Mouse (Mus musculus): ENCODE data around the gene Gm13285. TPM values are rescaled to one million over a fixed set of nuclear protein-coding genes. Genes with fewer than 3 reads are reported as not detected.

Gm13285 gene
- polyA plus RNA-seq, 1 experiment from 2014 or later, result 0.28 TPM

Other genes with a start within 250 kb of the Gm13285 start
- gene Ifna15, start 241.4 kb upstream of the Gm13285 start, polyA plus RNA-seq (2016; fragmentation: Nextera tagmentation; extraction: Ambion mirVana), result not detected in 2 replicates
- not detected in 2 replicates for gene Ifna14, start 227.9 kb upstream of the Gm13285 start, polyA plus RNA-seq (2016; fragmentation: Nextera tagmentation; extraction: Ambion mirVana)
- not detected in 2 replicates for gene Ifna9, start 207.3 kb upstream of the Gm13285 start, polyA plus RNA-seq (2016; fragmentation: Nextera tagmentation; extraction: Ambion mirVana)
- not detected in 2 replicates for gene Ifna12, start 196.3 kb upstream of the Gm13285 start, polyA plus RNA-seq (2016; fragmentation: Nextera tagmentation; extraction: Ambion mirVana)
- not detected in 2 replicates for gene C87499, start 165.3 kb upstream of the Gm13285 start, polyA plus RNA-seq (2016; fragmentation: Nextera tagmentation; extraction: Ambion mirVana)
- 0.24 TPM in 1 of 2 replicates, not detected in the other for gene Ifna13, start 155.2 kb upstream of the Gm13285 start, polyA plus RNA-seq (2016; fragmentation: Nextera tagmentation; extraction: Ambion mirVana)
- gene Ifna16, start 122.7 kb upstream of the Gm13285 start, polyA plus RNA-seq (2016; fragmentation: Nextera tagmentation; extraction: Ambion mirVana), result not detected in 2 replicates
- not detected in 2 replicates for gene Ifna2, start 115.8 kb upstream of the Gm13285 start, polyA plus RNA-seq (2016; fragmentation: Nextera tagmentation; extraction: Ambion mirVana)
- gene Ifnab, start 108.3 kb upstream of the Gm13285 start, polyA plus RNA-seq (2016; fragmentation: Nextera tagmentation; extraction: Ambion mirVana), result not detected in 2 replicates
- gene Gm26566, start 77.9 kb upstream of the Gm13285 start, polyA plus RNA-seq (2016; fragmentation: Nextera tagmentation; extraction: Ambion mirVana), result 1.1 and 1.5 TPM in 2 replicates
- gene Klhl9, start 77.2 kb upstream of the Gm13285 start, polyA plus RNA-seq (2016; fragmentation: Nextera tagmentation; extraction: Ambion mirVana), result 82.7 and 106 TPM in 2 replicates
- gene Gm13271, start 44.8 kb upstream of the Gm13285 start, polyA plus RNA-seq (2016; fragmentation: Nextera tagmentation; extraction: Ambion mirVana), result 0.33 TPM in 1 of 2 replicates, not detected in the other
- 0.40 and 0.54 TPM in 2 replicates for gene Gm13283, start 39.5 kb upstream of the Gm13285 start, polyA plus RNA-seq (2016; fragmentation: Nextera tagmentation; extraction: Ambion mirVana)
- 0.74 and 0.94 TPM in 2 replicates for gene Gm13290, start 25.8 kb upstream of the Gm13285 start, polyA plus RNA-seq (2016; fragmentation: Nextera tagmentation; extraction: Ambion mirVana)
- not detected in 2 replicates for gene Gm13289, start 22.7 kb upstream of the Gm13285 start, polyA plus RNA-seq (2016; fragmentation: Nextera tagmentation; extraction: Ambion mirVana)
- not detected in 2 replicates for gene Gm13272, start 19.8 kb upstream of the Gm13285 start, polyA plus RNA-seq (2016; fragmentation: Nextera tagmentation; extraction: Ambion mirVana)
- 0.16 and 0.39 TPM in 2 replicates for gene Ifnz, start 17.5 kb upstream of the Gm13285 start, polyA plus RNA-seq (2016; fragmentation: Nextera tagmentation; extraction: Ambion mirVana)
- not detected in 2 replicates for gene Gm13276, start 14.0 kb upstream of the Gm13285 start, polyA plus RNA-seq (2016; fragmentation: Nextera tagmentation; extraction: Ambion mirVana)
- not detected in 2 replicates for gene Gm13277, start 11.0 kb upstream of the Gm13285 start, polyA plus RNA-seq (2016; fragmentation: Nextera tagmentation; extraction: Ambion mirVana)
- gene Gm13278, start 8.1 kb upstream of the Gm13285 start, polyA plus RNA-seq (2016; fragmentation: Nextera tagmentation; extraction: Ambion mirVana), result not detected in 2 replicates
- not detected in 2 replicates for gene Gm13275, start 5.2 kb upstream of the Gm13285 start, polyA plus RNA-seq (2016; fragmentation: Nextera tagmentation; extraction: Ambion mirVana)
- not detected in 2 replicates for gene Gm13279, start 2.3 kb upstream of the Gm13285 start, polyA plus RNA-seq (2016; fragmentation: Nextera tagmentation; extraction: Ambion mirVana)
- not detected in 2 replicates for gene Gm13287, start 3.6 kb downstream of the Gm13285 start, polyA plus RNA-seq (2016; fragmentation: Nextera tagmentation; extraction: Ambion mirVana)
- 0.15 TPM in 1 of 2 replicates, not detected in the other for gene Gm13288, start 5.9 kb downstream of the Gm13285 start, polyA plus RNA-seq (2016; fragmentation: Nextera tagmentation; extraction: Ambion mirVana)
- not detected in 2 replicates for gene Ifna7, start 16.6 kb downstream of the Gm13285 start, polyA plus RNA-seq (2016; fragmentation: Nextera tagmentation; extraction: Ambion mirVana)
- not detected in 2 replicates for gene Ifna11, start 20.3 kb downstream of the Gm13285 start, polyA plus RNA-seq (2016; fragmentation: Nextera tagmentation; extraction: Ambion mirVana)
- not detected in 2 replicates for gene Ifna6, start 27.8 kb downstream of the Gm13285 start, polyA plus RNA-seq (2016; fragmentation: Nextera tagmentation; extraction: Ambion mirVana)
- gene Ifna5, start 35.9 kb downstream of the Gm13285 start, polyA plus RNA-seq (2016; fragmentation: Nextera tagmentation; extraction: Ambion mirVana), result not detected in 2 replicates
- not detected in 2 replicates for gene Ifna4, start 42.2 kb downstream of the Gm13285 start, polyA plus RNA-seq (2016; fragmentation: Nextera tagmentation; extraction: Ambion mirVana)
- gene Ifna1, start 50.4 kb downstream of the Gm13285 start, polyA plus RNA-seq (2016; fragmentation: Nextera tagmentation; extraction: Ambion mirVana), result not detected in 2 replicates
- not detected in 2 replicates for gene Ifne, start 80.5 kb downstream of the Gm13285 start, polyA plus RNA-seq (2016; fragmentation: Nextera tagmentation; extraction: Ambion mirVana)

Data from limb, embryonic 10.5 days (tissue).